Mouse (Mus musculus) ES-E14 (cell line): ENCODE data around the gene Best2.

Source experiments
- HCFC1 ChIP-seq: IDR thresholded peaks from 2 replicates; pipeline ENCODE4 v1.6.1; 2012; ENCODE audit warnings: low read length, inconsistent platforms, borderline replicate concordance; ENCODE audit not compliant: insufficient read depth
- MAFK ChIP-seq: IDR thresholded peaks from 2 replicates; pipeline ENCODE4 v1.6.1; 2014; ENCODE audit warnings: mild to moderate bottlenecking, low read depth, low read length, inconsistent platforms; ENCODE audit not compliant: insufficient read depth
- ZC3H11A ChIP-seq: IDR thresholded peaks from 2 replicates; pipeline ENCODE4 v1.6.1; 2012; ENCODE audit warnings: low read depth, mild to moderate bottlenecking, inconsistent platforms, low read length, borderline replicate concordance
- ZNF384 ChIP-seq: IDR thresholded peaks from 2 replicates; pipeline ENCODE4 v1.6.1; 2012; ENCODE audit warnings: low read depth, low read length, inconsistent platforms

GRCm38 (mm10) chr8:85062603-85063002 lies 48.3 kb upstream of the Best2 start:
- TF ChIP-seq MAFK (no peak), ZC3H11A (no peak), HCFC1 (no peak), ZNF384 (no peak)
